Mouse (Mus musculus) lung, embryonic 15.5 days (tissue): Measurements from ENCODE around the gene Rgl2. TPM values are rescaled to one million over a fixed set of nuclear protein-coding genes. Genes with fewer than 3 reads are reported as not detected.
A peak's percentile ranks its signal among the peaks of the same experiment; 100 is the strongest.

Experiments used
- ATAC-seq: fragments of 200-750 bp; cut with Nextera tagmentation; 2 replicates; pipeline ENCODE4 v1.8.0; 2017; ENCODE audit warnings: moderate number of reproducible peaks, borderline replicate concordance; ENCODE audit not compliant: low FRiP score, low TSS enrichment; ENCODE audit errors: extremely low read depth
- H3K27ac ChIP-seq: fragments of 300-500 bp; sonication (generic); 2 replicates; pipeline ENCODE4 v1.5.1; 2015; ENCODE audit warnings: moderate library complexity, mild to moderate bottlenecking, inconsistent platforms
- H3K27me3 ChIP-seq: fragments of 300-500 bp; sonication (generic); 2 replicates; pipeline ENCODE4 v1.6.1; 2015; ENCODE audit warnings: inconsistent platforms
- H3K36me3 ChIP-seq: fragments of 300-500 bp; sonication (generic); 2 replicates; pipeline ENCODE4 v1.6.1; 2015; ENCODE audit warnings: inconsistent platforms
- H3K4me1 ChIP-seq: fragments of 300-500 bp; sonication (generic); 2 replicates; pipeline ENCODE4 v1.6.1; 2015; ENCODE audit warnings: inconsistent platforms
- H3K4me2 ChIP-seq: fragments of 300-500 bp; sonication (generic); 2 replicates; pipeline ENCODE4 v1.6.1; 2015; ENCODE audit warnings: inconsistent platforms, mild to moderate bottlenecking, moderate library complexity
- H3K4me3 ChIP-seq: fragments of 300-500 bp; sonication (generic); 2 replicates; pipeline ENCODE4 v1.5.1; 2015; ENCODE audit warnings: mild to moderate bottlenecking, inconsistent platforms
- H3K9ac ChIP-seq: fragments of 300-500 bp; sonication (generic); 2 replicates; pipeline ENCODE4 v1.6.1; 2015; ENCODE audit warnings: inconsistent platforms
- H3K9me3 ChIP-seq: fragments of 300-500 bp; sonication (generic); 2 replicates; pipeline ENCODE4 v1.6.1; 2016; ENCODE audit warnings: inconsistent platforms
- WGBS: fragments of 180-500 bp; shearing (Covaris S2); methylation state at CpG from one replicate; pipeline ENCODE4 v1.1.7; 2015; 5-methylcytosine and 5-hydroxymethylcytosine counted together
- polyA plus RNA-seq: library from polyadenylated mRNA; unstranded; fragments of >200 nt; fragmentation: Nextera tagmentation; extraction: Ambion mirVana; gene quantifications from 2 replicates; pipeline ENCODE4 v1.2.1, GENCODE M21; 2015

Rgl2 gene
- polyA plus RNA-seq, 1 experiment from 2014 or later: 57.8 TPM

- no peaks in the 10 kb centered on the region for H3K9me3 ChIP-seq
- peak overlapping the region; percentile 92 for H3K4me2 ChIP-seq
- under 1% methylated on average over 14 of the region's 14 CpGs for WGBS
- peaks cover 36% of the 10 kb centered on the region for H3K36me3 ChIP-seq
- peaks cover 21% of the 10 kb centered on the region for H3K4me1 ChIP-seq
- H3K4me3 ChIP-seq: peak overlapping the region; percentile 82
- ATAC-seq: no peak
- H3K27me3 ChIP-seq: no peaks in the 10 kb centered on the region
- peak overlapping the region; percentile 92 for H3K27ac ChIP-seq
- peak overlapping the region; percentile 86 for H3K9ac ChIP-seq
Measured at GRCm38 (mm10) chr17:33909869-33910250, 19.5 kb upstream of the Rgl2 start.

GRCm38 (mm10) chr17:33910346-33911051, 18.8 kb upstream of the Rgl2 start:
- ATAC-seq: no peak
- H3K4me1 ChIP-seq: peaks cover 27% of the 10 kb centered on the region
- H3K27me3 ChIP-seq: no peaks in the 10 kb centered on the region
- 42% methylated on average over 11 of the region's 11 CpGs for WGBS
- peak overlapping the region; percentile 92 for H3K27ac ChIP-seq
- peak overlapping the region; percentile 86 for H3K9ac ChIP-seq
- H3K36me3 ChIP-seq: peaks cover 38% of the 10 kb centered on the region
- H3K9me3 ChIP-seq: no peaks in the 10 kb centered on the region
- peak overlapping the region; percentile 92 for H3K4me2 ChIP-seq
- H3K4me3 ChIP-seq: peak overlapping the region; percentile 82

- H3K4me3 ChIP-seq: no peak overlapping the region
- no peaks in the 10 kb centered on the region for H3K27me3 ChIP-seq
- H3K9ac ChIP-seq: no peak overlapping the region
- no peaks in the 10 kb centered on the region for H3K9me3 ChIP-seq
- 84% methylated on average over 31 of the region's 31 CpGs for WGBS
- peaks cover 38% of the 10 kb centered on the region for H3K36me3 ChIP-seq
- H3K4me1 ChIP-seq: peaks cover 28% of the 10 kb centered on the region
- no peak overlapping the region for H3K4me2 ChIP-seq
- no peak overlapping the region for H3K27ac ChIP-seq
- ATAC-seq: no peak
Measured at GRCm38 (mm10) chr17:33911052-33911812, 18.1 kb upstream of the Rgl2 start.

DNA sequence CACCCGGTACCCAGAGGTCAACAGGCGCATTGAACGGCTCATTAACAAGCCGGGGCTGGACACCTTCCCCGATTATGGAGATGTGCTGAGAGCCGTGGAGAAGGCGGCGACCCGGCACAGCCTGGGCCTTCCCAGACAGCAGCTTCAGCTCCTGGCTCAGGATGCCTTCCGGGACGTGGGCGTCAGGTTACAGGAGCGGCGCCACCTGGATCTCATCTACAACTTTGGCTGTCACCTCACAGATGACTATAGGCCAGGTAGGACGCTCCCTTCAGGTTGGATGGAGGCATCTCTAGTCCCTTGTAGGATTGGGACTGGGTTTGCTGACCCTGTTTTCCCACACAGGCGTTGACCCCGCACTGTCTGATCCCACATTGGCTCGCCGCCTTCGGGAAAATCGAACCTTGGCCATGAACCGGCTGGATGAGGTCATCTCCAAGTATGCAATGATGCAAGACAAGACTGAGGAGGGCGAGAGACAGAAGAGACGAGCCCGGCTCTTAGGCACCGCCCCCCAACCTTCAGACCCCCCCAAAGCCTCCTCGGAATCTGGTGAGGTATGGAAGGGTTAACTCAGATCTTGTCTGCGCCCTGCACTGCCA, 17.4 kb upstream of the Rgl2 start:
- H3K27ac ChIP-seq: no peak overlapping the region
- no peaks in the 10 kb centered on the region for H3K9me3 ChIP-seq
- no peak overlapping the region for H3K4me3 ChIP-seq
- ATAC-seq: no peak
- H3K9ac ChIP-seq: no peak overlapping the region
- peaks cover 31% of the 10 kb centered on the region for H3K4me1 ChIP-seq
- no peak overlapping the region for H3K4me2 ChIP-seq
- no peaks in the 10 kb centered on the region for H3K27me3 ChIP-seq
- peaks cover 38% of the 10 kb centered on the region for H3K36me3 ChIP-seq
- WGBS: 84% methylated on average over 28 of the region's 28 CpGs

- Histone ChIP-seq H3K4me3 (no peak overlapping the region), H3K27me3 (no peaks in the 10 kb centered on the region), H3K9ac (no peak overlapping the region), H3K36me3 (peaks cover 47% of the 10 kb centered on the region), H3K4me2 (no peak overlapping the region), H3K9me3 (no peaks in the 10 kb centered on the region), H3K4me1 (peaks cover 42% of the 10 kb centered on the region), H3K27ac (no peak overlapping the region)
- WGBS: 85% methylated on average over 10 of the region's 10 CpGs
- ATAC-seq: no peak
Measured at GRCm38 (mm10) chr17:33913264-33913663, 16.1 kb upstream of the Rgl2 start.

- peaks cover 49% of the 10 kb centered on the region for H3K4me1 ChIP-seq
- H3K4me2 ChIP-seq: no peak overlapping the region
- no peaks in the 10 kb centered on the region for H3K27me3 ChIP-seq
- WGBS: 91% methylated on average over 8 of the region's 8 CpGs
- peaks cover 47% of the 10 kb centered on the region for H3K36me3 ChIP-seq
- no peak overlapping the region for H3K27ac ChIP-seq
- no peak overlapping the region for H3K4me3 ChIP-seq
- no peak for ATAC-seq
- no peaks in the 10 kb centered on the region for H3K9me3 ChIP-seq
- H3K9ac ChIP-seq: no peak overlapping the region
Measured at GRCm38 (mm10) chr17:33913905-33914304, 15.4 kb upstream of the Rgl2 start.

DNA sequence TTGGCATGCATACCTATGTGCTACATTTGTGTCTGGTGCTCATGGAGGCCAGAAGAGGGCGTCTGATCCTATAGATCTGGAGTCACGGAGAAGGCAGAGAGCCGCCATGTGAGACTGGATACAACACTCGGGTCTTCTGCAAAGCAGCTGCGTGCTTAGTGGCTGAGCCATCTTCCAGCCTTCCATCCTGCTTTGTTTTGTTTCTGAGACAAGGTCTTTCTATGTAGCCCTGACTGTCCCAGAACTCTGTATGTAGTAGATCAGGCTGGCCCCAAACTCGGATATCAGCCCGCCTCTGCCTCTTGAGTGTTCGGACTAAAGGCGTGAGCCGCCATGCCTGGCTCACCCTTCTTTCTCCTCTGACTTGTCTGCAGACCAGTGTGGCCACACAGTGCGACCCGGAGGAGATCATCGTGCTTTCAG, 14.4 kb upstream of the Rgl2 start:
- Histone ChIP-seq H3K4me1 (peaks cover 54% of the 10 kb centered on the region), H3K4me2 (peak overlapping the region; percentile 73), H3K27me3 (no peaks in the 10 kb centered on the region), H3K4me3 (peak overlapping the region; percentile 58), H3K9ac (no peak overlapping the region), H3K36me3 (peaks cover 47% of the 10 kb centered on the region), H3K27ac (0 out of 2 replicates have a peak overlapping the region, but pooled peaks have one; percentile 87), H3K9me3 (no peaks in the 10 kb centered on the region)
- no peak for ATAC-seq
- WGBS: 67% methylated on average over 13 of the region's 13 CpGs

- H3K27ac ChIP-seq: peak within 1 kb of the TSS; percentile 87
- peak; percentile 91 for ATAC-seq
- under 1% methylated on average over 34 of the region's 34 CpGs for WGBS
- H3K9me3 ChIP-seq: no peaks in the 10 kb centered on the region
- H3K9ac ChIP-seq: peak within 1 kb of the TSS; percentile 57
- H3K27me3 ChIP-seq: no peaks in the 10 kb centered on the region
- peak within 1 kb of the TSS; percentile 73 for H3K4me2 ChIP-seq
- H3K36me3 ChIP-seq: peaks cover 47% of the 10 kb centered on the region
- peaks cover 54% of the 10 kb centered on the region for H3K4me1 ChIP-seq
- H3K4me3 ChIP-seq: peak within 1 kb of the TSS; percentile 58
Measured at GRCm38 (mm10) chr17:33915671-33916250, 13.6 kb upstream of the Rgl2 start, which contains the start of the genes Tapbp and Zbtb22. TSS of gene Tapbp (plus strand) at chr17:33915899. TSS of gene Zbtb22 (plus strand) at chr17:33915904.

GRCm38 (mm10) chr17:33916294-33916693, 13.0 kb upstream of the Rgl2 start:
- H3K36me3 ChIP-seq: peaks cover 43% of the 10 kb centered on the region
- peaks cover 54% of the 10 kb centered on the region for H3K4me1 ChIP-seq
- peak overlapping the region; percentile 73 for H3K4me2 ChIP-seq
- ATAC-seq: peak; percentile 4; the same call in 1 of the 2 replicates
- H3K4me3 ChIP-seq: peak overlapping the region; percentile 58
- no peaks in the 10 kb centered on the region for H3K9me3 ChIP-seq
- peak overlapping the region; percentile 87 for H3K27ac ChIP-seq
- H3K9ac ChIP-seq: peak overlapping the region; percentile 57
- 1% methylated on average over 11 of the region's 20 CpGs for WGBS
- no peaks in the 10 kb centered on the region for H3K27me3 ChIP-seq

GRCm38 (mm10) chr17:33916847-33917655, 12.3 kb upstream of the Rgl2 start:
- 66% methylated on average over 31 of the region's 31 CpGs for WGBS
- Histone ChIP-seq H3K36me3 (peaks cover 36% of the 10 kb centered on the region), H3K4me3 (peak overlapping the region; percentile 58), H3K27me3 (no peaks in the 10 kb centered on the region), H3K4me1 (peaks cover 50% of the 10 kb centered on the region), H3K9me3 (no peaks in the 10 kb centered on the region), H3K4me2 (peak overlapping the region; percentile 73), H3K9ac (peak overlapping the region; percentile 57), H3K27ac (no peak overlapping the region)
- no peak for ATAC-seq
